Comparison of ENCODE assay signal across 12 mouse cellular contexts in genomic region chr14:51127648-51128258, GRCm38 (mm10). TPM values are rescaled to one million over a fixed set of nuclear protein-coding genes. Genes with fewer than 3 reads are reported as not detected.
DNase-seq lines count a peak whose midpoint lies in the region; ATAC-seq and TF ChIP-seq lines count a peak whose summit lies in the region.
"Had no signal": no experiment of that assay in that cellular context is flagged by ENCODE, and none has a peak within 500 bp of the region (broad histone marks: within the 10 kb centered on the region; RNA-seq: fewer than 3 reads in every experiment).

No protein-coding gene starts in this region.

- no peaks in the 10 kb centered on the region for H3K4me1 ChIP-seq in kidney, embryonic 15.5 days
- peaks cover 51% of the 10 kb centered on the region for H3K4me1 ChIP-seq in liver, embryonic 11.5 days (replicated peaks; ENCODE audit: control insufficient read depth, insufficient read depth, low read length)
- H3K4me1 ChIP-seq in spleen, adult 2 months (ENCODE audit: control insufficient read depth, insufficient read depth, insufficient read length) = peaks cover 31% of the 10 kb centered on the region

- no peaks in the 10 kb centered on the region for H3K27me3 ChIP-seq in kidney, embryonic 15.5 days
- no peaks in the 10 kb centered on the region for H3K27me3 ChIP-seq in liver, embryonic 11.5 days (replicated peaks; ENCODE audit: control insufficient read depth, insufficient read depth, low read length)
- no peaks in the 10 kb centered on the region for H3K27me3 ChIP-seq in spleen, adult 2 months (ENCODE audit: control insufficient read depth, insufficient read depth, low read length)

- H3K4me3 ChIP-seq in kidney, embryonic 15.5 days (replicated peaks) = no peak overlapping the region
- no peak overlapping the region for H3K4me3 ChIP-seq in liver, embryonic 11.5 days (ENCODE audit: low read depth, low read length)
- H3K4me3 ChIP-seq in spleen, adult 2 months (ENCODE audit: extremely low read depth, insufficient read depth, insufficient read length) = no peak overlapping the region

- no peaks in the 10 kb centered on the region for H3K9me3 ChIP-seq in kidney, embryonic 15.5 days (replicated peaks)
- no peaks in the 10 kb centered on the region for H3K9me3 ChIP-seq in liver, embryonic 11.5 days (ENCODE audit: control insufficient read depth, low read length)

- no peak for TF ChIP-seq POLR2A in spleen, adult 2 months (IDR thresholded peaks at IDR 0.05; ENCODE audit: low read depth, low read length)

- 63% methylated on average over 2 of the region's 2 CpGs for WGBS in kidney, embryonic 15.5 days
- WGBS in liver, embryonic 11.5 days = 31% methylated on average over 2 of the region's 2 CpGs
- 27% methylated on average over 2 of the region's 2 CpGs for WGBS in spleen, adult 2 months

- no peak overlapping the region for H3K27ac ChIP-seq in kidney, embryonic 15.5 days
- H3K27ac ChIP-seq in liver, embryonic 11.5 days (ENCODE audit: low read depth, low read length) = peak overlapping the region; percentile 97
- peak overlapping the region; percentile 92 for H3K27ac ChIP-seq in spleen, adult 2 months (ENCODE audit: insufficient read depth, low read length)

- H3K9ac ChIP-seq in kidney, embryonic 15.5 days = no peak overlapping the region
- peak overlapping the region; percentile 42 for H3K9ac ChIP-seq in liver, embryonic 11.5 days (ENCODE audit: low read depth, low read length)

- H3K4me2 ChIP-seq in kidney, embryonic 15.5 days = no peak overlapping the region
- H3K4me2 ChIP-seq in liver, embryonic 11.5 days = peak overlapping the region; percentile 16

- no peak for TF ChIP-seq CTCF in spleen, adult 2 months (IDR thresholded peaks at IDR 0.05; ENCODE audit: extremely low read depth, insufficient read depth, insufficient read length, insufficient replicate concordance)

- ATAC-seq in kidney, embryonic 15.5 days (replicated peaks; ENCODE audit: low FRiP score) = peak; percentile 70; the same call in 1 of the 2 replicates
- peak; percentile 83 for ATAC-seq in liver, embryonic 11.5 days (replicated peaks; ENCODE audit: low FRiP score)

- no peaks in the 10 kb centered on the region for H3K36me3 ChIP-seq in kidney, embryonic 15.5 days
- H3K36me3 ChIP-seq in liver, embryonic 11.5 days (ENCODE audit: control insufficient read depth, insufficient read depth, low read length) = no peaks in the 10 kb centered on the region
- peaks cover 9% of the 10 kb centered on the region for H3K36me3 ChIP-seq in spleen, adult 2 months (ENCODE audit: control insufficient read depth, insufficient read depth, low read length)

- DNase-seq in kidney, postnatal 10 days = no peak
- peak; percentile 81 for DNase-seq in c-Kit-positive CD71-positive TER-119-positive erythroid progenitor cells, embryonic 14.5 days (ENCODE audit: low spot score)
- DNase-seq in liver, embryonic 11.5 days (ENCODE audit: low spot score) = peak; percentile 54
- peak in 1 of 2 experiments; percentile 53 for DNase-seq in spleen, adult 2 months (ENCODE audit: low read depth in 1 of 2, low spot score in 2 of 2)
- no peak for DNase-seq in urinary bladder, postnatal 25 days (ENCODE audit: low spot score)
- DNase-seq in thymus, postnatal 25 days = no peak
- no peak for DNase-seq in ovary, adult 18-20 months (ENCODE audit: low spot score)
- DNase-seq: adrenal gland, postnatal 36 days; retina, postnatal 1 day had no signal

RNA-seq across cellular contexts. Expression of gene Rnase6, which starts 4.0 kb away (rescaled TPM):
- polyA plus RNA-seq in kidney, embryonic 15.5 days (2015; fragmentation: Nextera tagmentation; extraction: Ambion mirVana) = 0.52 and 1.3 TPM in 2 replicates
- polyA plus RNA-seq in liver, embryonic 11.5 days (2014; fragmentation: Nextera tagmentation; extraction: Ambion mirVana) = 3.2 and 4.2 TPM in 2 replicates
- polyA plus RNA-seq in spleen, adult 2 months (2012; rRNA removed) = 90.3 and 109 TPM in 2 replicates

RNA-seq across cellular contexts. Expression of gene Eddm3b, which starts 13.5 kb away (rescaled TPM):
- 2.0 and 2.1 TPM in 2 replicates for polyA plus RNA-seq in kidney, embryonic 15.5 days (2015; fragmentation: Nextera tagmentation; extraction: Ambion mirVana)
- polyA plus RNA-seq in liver, embryonic 11.5 days (2014; fragmentation: Nextera tagmentation; extraction: Ambion mirVana) = not detected in 2 replicates
- polyA plus RNA-seq in spleen, adult 2 months (2012; rRNA removed) = not detected in 2 replicates
- polyA plus RNA-seq: heart, postnatal 0 days had no signal

RNA-seq across cellular contexts. Expression of gene Rnase1, which starts 18.8 kb away (rescaled TPM):
- polyA plus RNA-seq in kidney, embryonic 15.5 days (2015; fragmentation: Nextera tagmentation; extraction: Ambion mirVana) = 0.17 and 1.00 TPM in 2 replicates
- polyA plus RNA-seq in liver, embryonic 11.5 days (2014; fragmentation: Nextera tagmentation; extraction: Ambion mirVana) = not detected in 2 replicates
- polyA plus RNA-seq in spleen, adult 2 months (2012; rRNA removed) = 1,669 and 1,717 TPM in 2 replicates

RNA-seq across cellular contexts. Expression of gene Rnase2b, which starts 34.3 kb away (rescaled TPM):
- not detected in 2 replicates for polyA plus RNA-seq in kidney, embryonic 15.5 days (2015; fragmentation: Nextera tagmentation; extraction: Ambion mirVana)
- polyA plus RNA-seq in liver, embryonic 11.5 days (2014; fragmentation: Nextera tagmentation; extraction: Ambion mirVana) = not detected in 2 replicates
- polyA plus RNA-seq in spleen, adult 2 months (2012; rRNA removed) = not detected in 2 replicates
- polyA plus RNA-seq: heart, postnatal 0 days; limb, embryonic 14.5 days had no signal

RNA-seq across cellular contexts. Expression of gene Ang, which starts 36.8 kb away (rescaled TPM):
- 8.4 and 9.8 TPM in 2 replicates for polyA plus RNA-seq in kidney, embryonic 15.5 days (2015; fragmentation: Nextera tagmentation; extraction: Ambion mirVana)
- polyA plus RNA-seq in liver, embryonic 11.5 days (2014; fragmentation: Nextera tagmentation; extraction: Ambion mirVana) = 3.6 and 4.0 TPM in 2 replicates
- polyA plus RNA-seq in spleen, adult 2 months (2012; rRNA removed) = 2.8 and 3.5 TPM in 2 replicates

Comparison
In these comparisons a context has a peak if more than half of its experiments do, and no peak if none do; other contexts are left out.
1. DNase-seq: peak in c-Kit-positive CD71-positive TER-119-positive erythroid progenitor cells, embryonic 14.5 days (single experiment) and liver, embryonic 11.5 days (single experiment); none in kidney, postnatal 10 days (single experiment), urinary bladder, postnatal 25 days (single experiment), thymus, postnatal 25 days (single experiment) and ovary, adult 18-20 months (single experiment).
2. RNA of gene Rnase6, which starts 4.0 kb away (polyA plus RNA-seq): 90.3 to 109 TPM in spleen, adult 2 months; 3.2 to 4.2 TPM in liver, embryonic 11.5 days and 0.52 to 1.3 TPM in kidney, embryonic 15.5 days; every median in the first group is over 10 times any median in the second.
3. RNA of gene Rnase1, which starts 18.8 kb away (polyA plus RNA-seq): 1,669 to 1,717 TPM in spleen, adult 2 months; 0.17 to 1.00 TPM in kidney, embryonic 15.5 days and not detected in liver, embryonic 11.5 days; every median in the first group is over 100 times any median in the second.